Mouse (Mus musculus) ZHBTc4 (cell line): ENCODE data around the gene Ndufa6.
A peak's percentile ranks its signal among the peaks of the same experiment; 100 is the strongest.
"Not testable (repeated sequence)": the region's sequence is repeated elsewhere in the genome, so short reads cannot be mapped to it uniquely, and the experiment has no call there.

Experiments used
- DNase-seq: peaks from one replicate; pipeline ENCODE4 v3.0.0-alpha.2; 2011; ENCODE audit warnings: low read depth, low spot score

Ndufa6 gene

GRCm38 (mm10) chr15:82368146-82368545 is 14.0 kb upstream of the Ndufa6 start:
- no peak for DNase-seq

DNA sequence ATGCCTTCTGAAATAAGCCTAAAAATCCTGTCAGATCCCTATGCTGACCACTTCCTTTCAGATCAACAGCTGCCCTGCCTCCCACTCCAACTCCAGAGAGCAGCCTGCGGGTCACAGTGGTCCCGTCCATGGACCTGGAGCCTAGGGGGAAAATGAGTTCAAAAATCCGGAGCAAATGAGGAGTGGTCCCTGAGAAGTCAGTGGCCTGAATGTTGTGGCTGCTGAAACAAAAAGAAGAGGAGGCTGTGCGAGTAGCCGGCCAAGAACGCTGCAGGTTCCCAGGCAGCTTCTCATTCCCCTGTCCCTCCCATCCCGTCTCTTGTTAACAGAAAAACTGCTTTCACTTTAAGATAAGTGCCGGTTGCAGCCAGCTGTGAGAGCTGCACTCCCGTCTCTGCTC is 10.4 kb upstream of the Ndufa6 start:
- not testable (repeated sequence) for DNase-seq

DNA sequence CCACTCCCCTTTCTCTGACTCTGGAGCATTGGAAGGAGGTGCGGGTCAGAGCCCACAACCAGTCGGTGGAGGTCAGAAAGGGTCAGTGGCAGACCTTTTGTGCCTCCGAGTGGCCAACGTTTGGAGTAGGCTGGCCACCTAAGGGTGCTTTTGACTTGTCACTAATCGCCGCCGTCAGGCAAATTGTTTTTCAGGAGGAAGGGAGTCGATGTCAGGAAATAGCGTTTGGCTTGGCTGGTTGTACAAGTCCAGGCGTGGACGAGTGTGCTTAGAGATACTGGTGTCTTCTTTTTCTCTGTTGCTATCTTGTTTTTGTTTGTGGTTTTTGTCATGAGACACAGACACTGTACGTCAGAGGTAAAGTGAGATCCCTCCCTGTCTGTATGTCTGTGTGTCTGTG is 9.7 kb upstream of the Ndufa6 start:
- not testable (repeated sequence) for DNase-seq

DNA sequence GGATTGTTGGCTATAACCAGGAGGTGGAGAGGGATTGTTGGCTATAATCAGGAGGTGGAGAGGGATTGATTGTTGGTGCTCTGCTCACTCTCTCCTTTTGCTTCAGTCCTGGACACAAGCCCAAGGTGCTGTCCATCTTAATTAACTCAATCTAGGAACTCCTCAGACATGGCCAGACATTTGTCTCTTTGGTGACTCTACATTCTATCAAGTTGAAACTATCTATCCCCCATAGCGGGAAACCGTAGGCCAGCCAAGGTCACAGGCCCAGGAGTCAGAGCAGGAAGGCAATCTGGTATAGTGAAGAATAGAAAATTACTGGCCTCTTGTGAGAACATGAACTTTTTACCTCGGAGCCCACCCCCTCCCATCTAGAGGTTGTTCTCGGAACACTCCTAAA is 8.1 kb upstream of the Ndufa6 start:
- DNase-seq, result no peak

DNA sequence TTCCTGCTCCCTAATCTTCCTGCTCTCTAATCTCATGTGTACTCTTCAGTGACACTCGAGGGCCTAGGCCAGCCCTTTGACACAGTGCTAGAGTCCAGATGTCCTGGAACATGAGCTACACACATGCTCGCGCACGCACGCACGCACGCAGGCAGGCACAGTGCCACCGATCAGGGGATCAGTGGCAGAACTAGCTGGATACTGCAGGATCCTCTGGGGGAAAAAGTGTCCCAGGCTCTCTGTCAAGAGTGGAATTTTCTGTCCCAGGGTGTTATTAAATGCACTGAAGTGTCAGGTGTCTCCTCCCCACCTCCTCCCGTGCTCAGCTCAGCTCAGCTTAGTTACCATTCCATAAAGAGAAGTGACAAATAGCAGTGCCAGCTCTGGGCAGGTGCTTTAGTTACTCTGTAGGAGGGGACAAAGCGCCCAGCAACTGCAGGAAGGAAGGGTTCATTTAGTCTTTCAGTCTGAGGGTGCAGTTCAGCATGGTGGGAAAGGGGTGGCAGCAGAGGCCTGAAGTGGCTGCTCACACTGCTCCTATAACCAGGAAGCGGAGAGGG is 7.4 kb upstream of the Ndufa6 start:
- DNase-seq, result peak; percentile 62

DNA sequence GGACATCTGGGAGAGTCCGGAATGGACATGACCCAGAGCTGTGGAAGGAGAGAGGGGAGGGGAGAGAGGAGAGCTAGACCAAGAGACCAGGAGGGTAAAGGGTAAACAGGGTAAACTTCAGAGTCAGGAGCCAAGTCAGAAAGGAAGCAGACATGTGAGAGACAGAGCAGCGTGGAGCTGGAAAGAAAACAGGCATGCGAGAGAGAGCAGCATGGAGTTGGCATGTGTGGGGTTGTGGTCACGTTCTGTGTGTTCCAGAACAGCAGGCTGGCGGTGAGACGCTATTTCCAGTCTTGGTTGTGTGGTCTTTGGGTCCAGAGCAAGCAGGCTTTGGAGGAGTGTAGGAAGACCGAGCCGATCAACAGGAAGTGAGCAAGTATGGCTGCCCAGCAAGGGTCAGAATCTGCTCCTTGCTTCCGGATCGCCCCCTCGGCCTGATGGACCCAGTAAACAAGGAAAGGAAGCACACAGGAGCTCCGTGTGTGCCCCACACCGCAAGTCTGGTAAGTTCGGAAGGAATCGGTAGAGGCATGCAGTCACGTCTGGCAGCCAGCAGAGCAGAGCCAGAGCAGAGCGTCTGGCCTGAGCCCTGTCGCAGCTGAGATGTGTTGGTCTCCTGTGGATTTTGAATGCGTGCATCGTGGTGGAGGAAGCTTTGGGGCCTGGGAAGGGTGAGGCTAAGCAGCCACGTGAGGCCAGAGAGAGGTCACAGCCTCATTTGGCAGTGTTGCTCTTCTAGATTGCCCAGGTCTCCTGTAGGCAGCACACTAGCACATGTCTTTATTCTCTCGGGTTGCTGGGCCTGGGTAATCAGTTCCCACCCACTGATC is 4.5 kb upstream of the Ndufa6 start:
- DNase-seq, result no peak

GRCm38 (mm10) chr15:82353745-82354113 is 393 bp downstream of the Ndufa6 start:
- DNase-seq, result no peak

DNA sequence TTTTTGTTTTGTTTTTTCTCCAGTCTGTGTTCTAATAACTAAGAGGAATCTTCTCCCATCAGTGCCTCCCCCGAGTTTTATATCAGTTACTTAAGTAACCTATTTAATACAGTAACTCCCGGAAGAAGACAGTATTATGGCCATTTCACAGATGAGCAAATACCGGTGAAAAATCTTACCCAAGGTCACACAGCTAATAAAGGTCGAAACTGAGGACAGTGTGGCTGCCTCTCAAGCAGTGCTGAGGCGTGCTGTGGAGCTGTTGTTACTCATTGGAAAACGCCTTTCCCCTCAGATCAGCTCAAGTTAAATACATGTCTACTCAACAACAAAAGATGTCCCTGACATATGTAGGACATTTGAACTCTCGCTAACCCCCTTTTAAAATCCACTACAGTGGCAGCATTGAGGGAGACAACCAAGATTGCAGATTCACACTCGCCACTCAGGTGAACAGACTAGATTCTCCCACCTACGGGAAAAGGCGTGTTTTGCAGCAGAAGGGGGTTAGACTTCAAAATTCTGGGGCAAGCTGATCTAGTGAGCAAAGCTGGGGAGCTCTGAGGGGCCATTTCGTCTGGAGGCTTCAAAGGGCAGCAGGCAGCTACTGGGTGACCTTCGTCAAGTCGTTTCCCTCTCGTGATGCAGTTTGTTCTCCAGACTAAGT is 911 bp downstream of the Ndufa6 start:
- peak; percentile 50 for DNase-seq

DNA sequence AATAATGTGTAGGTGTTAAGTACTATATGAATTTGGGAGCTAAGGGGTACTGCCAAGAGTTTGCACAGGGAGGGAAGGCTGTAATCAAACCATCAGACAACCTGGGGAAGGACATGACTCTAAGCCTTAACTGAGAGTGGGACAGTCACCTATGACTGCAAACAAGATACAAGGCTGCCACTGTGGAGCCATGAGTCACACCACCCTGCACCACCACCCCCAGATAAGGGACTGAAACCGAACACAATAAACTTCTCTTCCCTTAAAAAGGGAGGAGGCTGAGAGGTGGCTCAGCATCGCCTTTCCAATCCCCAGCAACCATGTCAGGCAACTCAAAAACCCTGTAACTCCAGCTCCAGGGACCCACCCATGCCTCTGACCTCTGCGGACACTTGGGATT is 2.6 kb downstream of the Ndufa6 start:
- no peak for DNase-seq

- DNase-seq, result no peak
These were observed 3.8 kb downstream of the Ndufa6 start for GRCm38 (mm10) chr15:82350349-82350748.

DNA sequence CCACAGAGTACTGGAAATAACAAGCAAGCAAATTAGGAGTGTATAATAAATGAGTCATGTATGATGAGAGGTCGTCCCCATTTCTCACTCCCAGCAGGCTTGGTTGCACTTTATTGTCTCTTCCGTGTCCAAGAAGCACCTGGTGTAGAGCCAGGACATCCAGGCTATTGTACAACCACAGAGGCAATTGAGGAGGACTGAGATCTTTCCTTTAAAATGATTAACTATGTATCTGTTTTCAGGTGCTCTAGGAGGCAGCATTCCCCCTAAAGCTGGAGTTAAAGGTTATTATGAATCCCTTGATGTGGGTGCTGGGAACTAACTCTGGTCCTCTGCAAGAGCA is 5.2 kb downstream of the Ndufa6 start:
- DNase-seq, result no peak

DNA sequence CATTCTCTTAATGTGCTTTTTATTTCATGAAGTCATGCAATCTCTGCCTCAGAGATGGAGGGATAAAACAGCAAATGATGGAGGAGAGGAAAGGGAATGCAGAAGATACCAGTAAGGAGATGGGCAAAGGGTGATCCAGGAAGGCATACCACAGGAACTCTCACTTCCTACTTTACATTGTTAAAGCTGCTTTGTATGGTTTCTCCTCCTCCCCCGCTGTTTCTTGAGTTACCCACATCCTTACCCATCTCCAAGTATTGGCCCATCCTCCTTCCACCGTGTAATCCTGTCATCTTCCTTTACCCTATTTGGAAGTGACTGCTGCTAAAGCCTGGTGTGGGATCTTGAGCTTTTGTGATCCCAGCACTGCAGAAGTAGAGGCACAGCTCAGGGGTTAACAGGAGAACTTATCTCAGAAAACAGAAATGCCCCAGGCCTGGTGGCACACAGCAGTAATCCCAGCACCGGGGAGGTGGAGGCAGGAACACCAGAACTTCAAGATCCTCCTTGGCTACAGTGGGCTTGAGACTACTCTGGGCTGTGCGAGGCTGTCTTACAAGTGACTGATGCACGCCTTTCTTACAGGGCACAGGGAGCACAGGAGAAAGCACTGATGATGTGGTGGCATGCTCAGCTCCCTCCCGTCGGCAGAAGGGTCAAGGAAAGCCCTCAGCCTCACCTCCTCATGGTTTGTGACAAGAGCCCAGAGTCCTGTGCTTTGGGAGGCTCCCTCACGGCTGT is 5.7 kb downstream of the Ndufa6 start:
- no peak for DNase-seq

DNA sequence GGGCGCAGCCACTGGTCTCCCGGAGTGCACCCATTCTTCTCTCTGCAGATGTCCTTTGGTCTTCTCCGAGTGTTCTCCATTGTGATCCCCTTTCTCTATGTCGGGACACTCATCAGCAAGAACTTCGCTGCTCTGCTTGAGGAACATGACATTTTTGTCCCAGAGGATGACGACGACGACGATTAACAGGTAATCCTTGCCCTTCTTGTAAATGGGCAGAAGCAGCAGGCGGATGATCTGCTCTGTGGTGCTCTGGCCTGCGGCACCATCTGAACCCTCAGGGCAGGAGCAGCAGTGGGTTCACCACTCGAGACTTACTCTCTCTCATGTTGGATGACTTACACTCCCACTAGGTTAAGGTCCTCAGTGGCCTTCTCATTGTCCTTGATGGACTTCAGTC is 6.3 kb downstream of the Ndufa6 start:
- DNase-seq, result no peak

DNA sequence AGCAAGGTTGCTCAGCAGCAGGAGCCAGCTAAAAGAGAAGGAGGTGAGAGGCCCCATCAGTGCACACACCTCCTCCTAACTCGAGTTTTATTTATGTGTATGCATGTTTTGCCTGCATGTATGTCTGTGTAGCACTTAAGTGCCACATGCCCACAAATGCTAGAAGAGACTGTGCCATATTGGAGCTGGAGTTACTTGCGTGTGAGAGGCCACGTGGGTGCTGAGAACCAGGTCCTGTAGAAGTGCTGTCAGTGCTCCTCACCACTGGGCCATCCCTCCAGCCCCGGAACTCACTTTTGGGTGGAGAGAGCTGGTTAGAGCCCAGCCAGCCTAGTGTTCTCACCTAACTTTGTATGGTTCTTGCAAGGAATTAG is 6.8 kb downstream of the Ndufa6 start:
- DNase-seq, result no peak

DNA sequence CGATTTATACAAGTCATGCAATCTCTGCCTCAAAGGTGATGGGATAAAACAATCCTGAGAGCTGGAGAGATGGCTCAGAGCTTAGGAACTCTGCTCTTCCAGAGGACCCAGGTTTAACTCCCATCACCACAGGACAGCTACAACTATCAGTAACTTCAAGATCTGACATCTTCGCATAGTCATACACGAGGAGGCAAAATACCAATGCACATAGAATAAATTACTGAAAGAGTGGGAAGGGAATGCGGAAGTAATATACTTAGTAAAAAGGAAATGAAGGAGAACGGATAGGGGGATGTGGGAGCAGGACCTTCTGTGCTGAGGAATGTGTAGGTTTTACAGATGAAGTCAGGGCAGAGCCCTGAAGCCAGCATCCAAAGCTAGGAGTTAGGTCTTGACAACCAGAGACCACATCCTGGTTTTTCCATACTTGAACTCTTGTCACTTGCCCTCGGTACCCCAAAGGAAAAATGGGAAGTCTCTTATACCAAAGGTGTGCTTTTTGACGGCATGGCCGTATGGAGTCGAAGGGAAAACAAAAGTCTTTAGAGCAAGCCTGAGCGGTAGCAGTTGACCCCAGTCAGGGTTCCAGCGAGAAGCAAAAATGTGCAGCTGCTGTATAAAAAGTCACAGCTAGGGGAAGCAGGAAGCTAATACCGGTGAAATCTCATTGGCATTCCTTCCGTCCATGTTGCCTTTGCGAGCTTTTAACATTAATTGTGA is 7.4 kb downstream of the Ndufa6 start:
- no peak for DNase-seq

DNA sequence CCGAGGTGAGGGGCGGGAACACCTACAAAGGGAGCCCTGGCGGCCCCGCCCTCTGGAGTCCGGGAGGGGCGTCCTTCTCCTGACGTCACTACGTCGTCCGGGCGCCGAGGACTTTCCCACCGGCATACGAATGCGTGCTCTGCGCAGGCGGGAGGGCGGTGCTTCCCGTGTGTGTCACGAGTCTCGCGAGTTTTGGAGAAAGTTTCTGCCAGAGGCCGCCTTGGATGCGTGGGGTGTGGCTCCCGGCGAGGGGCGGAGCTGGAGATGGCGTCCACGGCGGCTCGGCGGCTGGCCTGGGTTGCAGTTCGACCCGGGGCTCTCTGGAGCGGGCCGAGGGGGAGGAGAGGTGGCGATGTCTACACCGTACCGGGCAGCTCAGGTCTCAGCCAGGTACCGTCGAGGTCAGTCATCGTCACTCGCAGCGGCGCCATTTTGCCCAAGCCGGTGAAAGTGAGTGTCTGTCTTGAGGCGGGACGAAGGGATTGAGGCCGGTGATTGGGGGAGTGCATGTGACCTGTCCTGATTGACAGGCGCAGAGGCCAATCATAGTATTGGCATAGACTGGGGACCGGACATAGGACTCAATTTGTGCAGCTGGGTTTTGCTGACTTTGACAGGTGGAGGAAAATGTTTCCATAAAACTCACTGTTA is 8.2 kb downstream of the Ndufa6 start:
- peak; percentile 99 for DNase-seq

- no peak for DNase-seq
These were observed 9.2 kb downstream of the Ndufa6 start for GRCm38 (mm10) chr15:82344971-82345370.

DNA sequence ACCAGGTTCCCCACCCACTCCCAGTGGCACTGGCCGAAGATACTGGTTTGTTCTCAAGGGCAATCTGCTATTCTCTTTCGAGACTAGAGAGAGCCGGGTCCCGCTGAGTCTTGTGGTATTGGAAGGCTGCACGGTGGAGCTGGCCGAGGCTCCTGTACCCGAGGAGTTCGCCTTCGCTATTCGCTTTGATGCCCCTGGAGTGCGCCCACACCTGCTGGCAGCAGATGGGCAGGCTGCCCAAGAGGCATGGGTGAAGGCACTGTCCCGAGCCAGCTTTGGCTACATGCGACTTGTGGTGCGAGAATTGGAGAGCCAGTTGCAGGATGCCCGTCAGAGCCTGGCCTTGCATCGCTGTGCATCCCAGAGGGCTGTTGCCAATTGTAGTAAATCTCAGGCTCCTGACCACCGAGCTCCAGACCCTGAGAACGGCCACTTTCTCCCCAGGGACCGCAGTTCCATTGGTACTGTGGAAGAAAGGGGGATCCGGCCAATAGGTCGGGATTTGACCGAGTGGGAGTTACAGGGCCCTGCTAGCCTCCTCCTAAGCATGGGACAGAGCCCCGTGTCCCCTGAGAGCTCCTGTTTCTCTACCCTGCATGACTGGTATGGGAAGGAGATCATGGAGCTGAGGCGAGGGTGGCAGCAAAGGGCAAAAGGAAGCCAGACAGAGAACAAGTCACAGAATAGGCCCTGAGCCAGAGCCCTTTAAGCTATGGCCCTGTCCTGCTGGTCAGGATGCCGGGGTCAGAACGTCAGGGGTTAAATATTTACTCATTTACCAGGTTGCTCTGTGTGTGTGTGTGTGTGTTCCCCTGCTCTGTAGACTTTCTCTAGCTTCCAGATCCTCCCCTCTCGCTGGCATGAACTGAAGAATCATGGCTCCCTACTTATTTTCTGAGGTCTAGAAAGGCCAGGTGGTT is 10.5 kb downstream of the Ndufa6 start:
- DNase-seq, result no peak

- no peak for DNase-seq
These were observed 11.6 kb downstream of the Ndufa6 start for GRCm38 (mm10) chr15:82342543-82342935.
